Mouse (Mus musculus) neural tube, embryonic 10.5 days (tissue): ENCODE measurements around the gene Nfkbie.
A peak's percentile ranks its signal among the peaks of the same experiment; 100 is the strongest.

ENCODE experiments used
- DNase-seq: peaks from one replicate; pipeline ENCODE4 v3.0.0-alpha.2; 2017; ENCODE audit warnings: low spot score; ENCODE audit errors: extremely low spot score

Nfkbie gene

GRCm38 (mm10) chr17:45596631-45597396 lies 41.3 kb downstream of the Nfkbie start:
- peak; percentile 67 for DNase-seq

- DNase-seq = peak; percentile 45
Observed at GRCm38 (mm10) chr17:45597787-45598186, 42.3 kb downstream of the Nfkbie start.

- DNase-seq = no peak
Observed at GRCm38 (mm10) chr17:45598376-45598775, 42.9 kb downstream of the Nfkbie start.

GRCm38 (mm10) chr17:45598891-45599290 lies 43.4 kb downstream of the Nfkbie start:
- no peak for DNase-seq

GRCm38 (mm10) chr17:45599446-45600242 lies 44.1 kb downstream of the Nfkbie start, which contains the start of gene Slc29a1:
Gene Slc29a1, minus strand, starts transcription at chr17:45599606.
- peak; percentile 51 for DNase-seq

- no peak for DNase-seq
Observed at GRCm38 (mm10) chr17:45600267-45600666, 44.8 kb downstream of the Nfkbie start.

GRCm38 (mm10) chr17:45601325-45601724 lies 45.8 kb downstream of the Nfkbie start:
- peak; percentile 43 for DNase-seq

GRCm38 (mm10) chr17:45601877-45602304 lies 46.4 kb downstream of the Nfkbie start, which contains the start of gene Mymx:
Gene Mymx, minus strand, starts transcription at chr17:45602102.
- peak; percentile 42 for DNase-seq

GRCm38 (mm10) chr17:45602984-45603383 lies 47.5 kb downstream of the Nfkbie start:
- DNase-seq = no peak

GRCm38 (mm10) chr17:45606992-45607879 lies 51.7 kb downstream of the Nfkbie start:
- DNase-seq = no peak

GRCm38 (mm10) chr17:45608396-45608795 lies 52.9 kb downstream of the Nfkbie start:
- DNase-seq = no peak

GRCm38 (mm10) chr17:45610144-45610866 lies 54.8 kb downstream of the Nfkbie start:
- no peak for DNase-seq

- DNase-seq = no peak
Observed at GRCm38 (mm10) chr17:45612008-45612407, 56.5 kb downstream of the Nfkbie start.
